Mouse (Mus musculus): ENCODE measurements around the gene Pank4. TPM values are rescaled to one million over a fixed set of nuclear protein-coding genes. Genes with fewer than 3 reads are reported as not detected.

Pank4 gene
- polyA plus RNA-seq, 1 experiment from 2014 or later: 20.7 TPM

- ATAC-seq (ENCODE audit: low read depth): no peak
- H3K27ac ChIP-seq (ENCODE audit: low read length): no peak overlapping the region
- no peaks in the 10 kb centered on the region for H3K36me3 ChIP-seq (ENCODE audit: control insufficient read depth, insufficient read depth)
- no peak overlapping the region for H3K9ac ChIP-seq (ENCODE audit: low read depth, low read length)
- no peak overlapping the region for H3K4me3 ChIP-seq (ENCODE audit: low read depth, low read length)
- H3K9me3 ChIP-seq (replicated peaks; ENCODE audit: control insufficient read depth, low read length): no peaks in the 10 kb centered on the region
- H3K4me2 ChIP-seq (ENCODE audit: low read depth, low read length): no peak overlapping the region
- H3K27me3 ChIP-seq (ENCODE audit: control insufficient read depth, insufficient read depth, low read depth, low read length): peaks cover 2% of the 10 kb centered on the region; the same call in 1 of the 2 replicates
- H3K4me1 ChIP-seq (ENCODE audit: control insufficient read depth, low read depth, low read length): no peaks in the 10 kb centered on the region
- 54% methylated on average over 11 of the region's 11 CpGs for WGBS (ENCODE audit: insufficient replicate concordance)
Observed at GRCm38 (mm10) chr4:155017253-155017878, 53.4 kb downstream of the Pank4 start.

GRCm38 (mm10) chr4:155018066-155018465 lies 54.1 kb downstream of the Pank4 start:
- Histone ChIP-seq H3K27ac (ENCODE audit: low read length) (no peak overlapping the region), H3K9me3 (replicated peaks; ENCODE audit: control insufficient read depth, low read length) (no peaks in the 10 kb centered on the region), H3K27me3 (ENCODE audit: control insufficient read depth, insufficient read depth, low read depth, low read length) (peaks cover 2% of the 10 kb centered on the region; the same call in 1 of the 2 replicates), H3K4me2 (ENCODE audit: low read depth, low read length) (no peak overlapping the region), H3K36me3 (ENCODE audit: control insufficient read depth, insufficient read depth) (no peaks in the 10 kb centered on the region), H3K4me1 (ENCODE audit: control insufficient read depth, low read depth, low read length) (no peaks in the 10 kb centered on the region), H3K9ac (ENCODE audit: low read depth, low read length) (no peak overlapping the region), H3K4me3 (ENCODE audit: low read depth, low read length) (no peak overlapping the region)
- ATAC-seq (ENCODE audit: low read depth): no peak
- WGBS (ENCODE audit: insufficient replicate concordance): 49% methylated on average over 8 of the region's 8 CpGs

DNA sequence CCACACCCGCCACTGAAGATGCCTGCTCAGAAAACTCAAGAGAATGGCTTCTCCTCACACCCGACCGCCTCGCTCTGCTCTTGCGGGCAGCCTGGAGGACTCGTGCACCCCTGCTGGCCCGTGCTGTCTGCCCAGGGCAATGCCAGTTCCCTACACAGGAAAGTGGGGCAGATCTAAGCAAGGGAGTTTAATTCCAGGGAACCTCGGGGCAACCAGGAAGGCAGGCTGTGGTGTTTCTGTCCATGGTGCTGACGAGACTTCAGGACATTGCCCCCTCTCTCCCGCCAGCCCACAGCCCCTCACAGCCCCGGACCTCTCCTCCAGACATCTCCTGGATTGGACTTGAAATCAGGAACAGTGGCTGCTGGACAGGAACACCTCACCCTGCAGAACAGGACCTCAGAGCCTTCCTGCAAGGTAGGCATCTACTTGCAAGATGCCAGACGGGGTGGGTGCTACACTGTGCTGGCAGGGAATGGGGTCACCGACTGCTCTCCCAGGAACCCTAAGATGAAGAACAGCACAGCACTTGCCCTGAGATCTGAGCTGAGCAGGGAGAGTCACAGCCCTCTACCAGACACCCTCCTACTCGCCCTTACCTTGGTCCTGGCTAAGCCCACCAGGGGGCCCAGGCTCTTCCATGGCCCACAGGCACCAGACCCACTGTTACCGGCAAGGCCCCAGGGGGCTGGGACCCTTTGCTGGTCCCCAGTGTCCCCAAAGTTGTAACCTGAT lies 54.8 kb downstream of the Pank4 start:
- Histone ChIP-seq H3K4me2 (ENCODE audit: low read depth, low read length) (no peak overlapping the region), H3K27me3 (ENCODE audit: control insufficient read depth, insufficient read depth, low read depth, low read length) (peaks cover 2% of the 10 kb centered on the region; the same call in 1 of the 2 replicates), H3K9ac (ENCODE audit: low read depth, low read length) (no peak overlapping the region), H3K27ac (ENCODE audit: low read length) (no peak overlapping the region), H3K36me3 (ENCODE audit: control insufficient read depth, insufficient read depth) (no peaks in the 10 kb centered on the region), H3K4me1 (ENCODE audit: control insufficient read depth, low read depth, low read length) (no peaks in the 10 kb centered on the region), H3K4me3 (ENCODE audit: low read depth, low read length) (no peak overlapping the region), H3K9me3 (replicated peaks; ENCODE audit: control insufficient read depth, low read length) (no peaks in the 10 kb centered on the region)
- WGBS (ENCODE audit: insufficient replicate concordance): 4% methylated on average over 15 of the region's 15 CpGs
- no peak for ATAC-seq (ENCODE audit: low read depth)

- Histone ChIP-seq H3K27ac (ENCODE audit: low read length) (no peak overlapping the region), H3K9me3 (replicated peaks; ENCODE audit: control insufficient read depth, low read length) (no peaks in the 10 kb centered on the region), H3K4me3 (ENCODE audit: low read depth, low read length) (no peak overlapping the region), H3K9ac (ENCODE audit: low read depth, low read length) (no peak overlapping the region), H3K36me3 (ENCODE audit: control insufficient read depth, insufficient read depth) (no peaks in the 10 kb centered on the region), H3K27me3 (ENCODE audit: control insufficient read depth, insufficient read depth, low read depth, low read length) (peaks cover 2% of the 10 kb centered on the region; the same call in 1 of the 2 replicates), H3K4me2 (ENCODE audit: low read depth, low read length) (no peak overlapping the region), H3K4me1 (ENCODE audit: control insufficient read depth, low read depth, low read length) (no peaks in the 10 kb centered on the region)
- WGBS (ENCODE audit: insufficient replicate concordance): 4% methylated on average over 10 of the region's 10 CpGs
- ATAC-seq (ENCODE audit: low read depth): no peak
Observed at GRCm38 (mm10) chr4:155019336-155019847, 55.5 kb downstream of the Pank4 start.

GRCm38 (mm10) chr4:155020141-155020540 lies 56.2 kb downstream of the Pank4 start:
- no peak for ATAC-seq (ENCODE audit: low read depth)
- H3K27me3 ChIP-seq (ENCODE audit: control insufficient read depth, insufficient read depth, low read depth, low read length): peaks cover 2% of the 10 kb centered on the region; the same call in 1 of the 2 replicates
- H3K36me3 ChIP-seq (ENCODE audit: control insufficient read depth, insufficient read depth): no peaks in the 10 kb centered on the region
- H3K9me3 ChIP-seq (replicated peaks; ENCODE audit: control insufficient read depth, low read length): no peaks in the 10 kb centered on the region
- H3K4me1 ChIP-seq (ENCODE audit: control insufficient read depth, low read depth, low read length): no peaks in the 10 kb centered on the region
- H3K27ac ChIP-seq (ENCODE audit: low read length): no peak overlapping the region
- 40% methylated on average over 1 of the region's 1 CpGs for WGBS (ENCODE audit: insufficient replicate concordance)
- H3K9ac ChIP-seq (ENCODE audit: low read depth, low read length): no peak overlapping the region
- no peak overlapping the region for H3K4me2 ChIP-seq (ENCODE audit: low read depth, low read length)
- H3K4me3 ChIP-seq (ENCODE audit: low read depth, low read length): no peak overlapping the region

- 61% methylated on average over 9 of the region's 9 CpGs for WGBS (ENCODE audit: insufficient replicate concordance)
- no peak overlapping the region for H3K4me3 ChIP-seq (ENCODE audit: low read depth, low read length)
- H3K4me1 ChIP-seq (ENCODE audit: control insufficient read depth, low read depth, low read length): no peaks in the 10 kb centered on the region
- no peak overlapping the region for H3K27ac ChIP-seq (ENCODE audit: low read length)
- H3K9me3 ChIP-seq (replicated peaks; ENCODE audit: control insufficient read depth, low read length): no peaks in the 10 kb centered on the region
- H3K9ac ChIP-seq (ENCODE audit: low read depth, low read length): no peak overlapping the region
- no peaks in the 10 kb centered on the region for H3K36me3 ChIP-seq (ENCODE audit: control insufficient read depth, insufficient read depth)
- peaks cover 2% of the 10 kb centered on the region; the same call in 1 of the 2 replicates for H3K27me3 ChIP-seq (ENCODE audit: control insufficient read depth, insufficient read depth, low read depth, low read length)
- no peak for ATAC-seq (ENCODE audit: low read depth)
- H3K4me2 ChIP-seq (ENCODE audit: low read depth, low read length): no peak overlapping the region
Observed at GRCm38 (mm10) chr4:155020813-155021212, 56.9 kb downstream of the Pank4 start.

- no peak overlapping the region for H3K9ac ChIP-seq (ENCODE audit: low read depth, low read length)
- no peak overlapping the region for H3K4me3 ChIP-seq (ENCODE audit: low read depth, low read length)
- H3K4me1 ChIP-seq (ENCODE audit: control insufficient read depth, low read depth, low read length): no peaks in the 10 kb centered on the region
- H3K27me3 ChIP-seq (ENCODE audit: control insufficient read depth, insufficient read depth, low read depth, low read length): 0 out of 2 replicates have a peak, but pooled peaks cover under 1% of the 10 kb centered on the region
- no peaks in the 10 kb centered on the region for H3K9me3 ChIP-seq (replicated peaks; ENCODE audit: control insufficient read depth, low read length)
- WGBS (ENCODE audit: insufficient replicate concordance): 50% methylated on average over 7 of the region's 7 CpGs
- no peaks in the 10 kb centered on the region for H3K36me3 ChIP-seq (ENCODE audit: control insufficient read depth, insufficient read depth)
- no peak overlapping the region for H3K4me2 ChIP-seq (ENCODE audit: low read depth, low read length)
- H3K27ac ChIP-seq (ENCODE audit: low read length): no peak overlapping the region
- ATAC-seq (ENCODE audit: low read depth): no peak
Observed at GRCm38 (mm10) chr4:155022228-155022855, 58.4 kb downstream of the Pank4 start.

DNA sequence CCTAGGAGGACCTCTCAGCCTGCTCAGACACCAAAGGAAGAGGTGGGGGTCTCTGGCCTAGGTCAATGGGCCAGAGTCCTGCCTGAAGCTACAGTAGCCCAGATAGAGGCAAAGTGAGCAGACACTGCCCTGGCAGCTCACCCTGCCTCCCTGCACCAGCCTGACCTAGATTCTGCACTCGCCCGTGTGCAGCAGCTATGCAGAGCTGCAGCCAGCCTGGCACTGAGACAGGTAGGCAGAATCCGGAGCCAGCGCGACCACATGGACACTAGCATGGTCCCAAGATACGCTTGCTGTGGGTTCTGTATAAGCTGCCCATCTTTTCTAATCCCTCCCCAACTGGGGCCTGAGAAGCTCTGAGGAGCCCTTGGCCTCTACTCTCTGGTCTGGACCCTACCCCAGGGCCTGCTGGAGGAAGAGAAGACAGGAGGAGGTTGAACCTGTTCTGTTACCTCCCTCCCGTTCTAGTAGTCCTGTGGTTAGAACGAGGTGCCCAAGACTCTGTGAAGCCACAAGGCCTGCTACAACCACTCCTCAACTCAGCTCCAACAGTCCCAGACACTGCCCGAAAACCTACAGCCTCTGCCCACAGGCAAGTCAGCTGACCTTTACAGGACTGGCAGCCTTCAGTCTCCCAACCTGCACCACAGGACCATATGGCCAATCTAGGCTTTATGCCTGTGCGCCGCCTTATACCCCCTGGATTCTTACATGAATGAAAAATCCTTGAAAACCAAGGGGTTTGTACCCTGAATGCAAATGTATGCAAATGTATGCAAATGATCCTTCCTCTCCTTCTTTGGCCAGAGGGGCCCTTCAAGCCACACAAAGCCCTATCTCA lies 60.5 kb downstream of the Pank4 start:
- WGBS (ENCODE audit: insufficient replicate concordance): 59% methylated on average over 11 of the region's 11 CpGs
- no peak overlapping the region for H3K4me2 ChIP-seq (ENCODE audit: low read depth, low read length)
- no peaks in the 10 kb centered on the region for H3K27me3 ChIP-seq (ENCODE audit: control insufficient read depth, insufficient read depth, low read depth, low read length)
- H3K9me3 ChIP-seq (replicated peaks; ENCODE audit: control insufficient read depth, low read length): no peaks in the 10 kb centered on the region
- no peak overlapping the region for H3K4me3 ChIP-seq (ENCODE audit: low read depth, low read length)
- no peak overlapping the region for H3K9ac ChIP-seq (ENCODE audit: low read depth, low read length)
- H3K36me3 ChIP-seq (ENCODE audit: control insufficient read depth, insufficient read depth): no peaks in the 10 kb centered on the region
- no peak overlapping the region for H3K27ac ChIP-seq (ENCODE audit: low read length)
- H3K4me1 ChIP-seq (ENCODE audit: control insufficient read depth, low read depth, low read length): no peaks in the 10 kb centered on the region
- ATAC-seq (ENCODE audit: low read depth): no peak

All from liver, embryonic 16.5 days (tissue).